Mouse (Mus musculus): ENCODE data around the gene Elmo1. TPM values are rescaled to one million over a fixed set of nuclear protein-coding genes. Genes with fewer than 3 reads are reported as not detected.

Gene Elmo1
- total RNA-seq, 2 experiments from 2014 or later, result 46.6 to 46.9 TPM

GRCm38 (mm10) chr13:20118909-20119308 lies 28.5 kb downstream of the Elmo1 start:
- no peak for DNase-seq

GRCm38 (mm10) chr13:20120723-20121122 lies 30.3 kb downstream of the Elmo1 start:
- intact Hi-C loops (cut with DNase I), result no loop called here
- DNase-seq, result no peak

More at GRCm38 (mm10) chr13:20118909-20119308, 28.5 kb downstream of the Elmo1 start:
- intact Hi-C loops (cut with DNase I), result no loop called here

GRCm38 (mm10) chr13:20121385-20122043 lies 31.1 kb downstream of the Elmo1 start:
- intact Hi-C loops (cut with DNase I), result no loop called here

GRCm38 (mm10) chr13:20123975-20124374 lies 33.6 kb downstream of the Elmo1 start:
- no peak for DNase-seq
- intact Hi-C loops (cut with DNase I), result no loop called here

More at GRCm38 (mm10) chr13:20121385-20122043, 31.1 kb downstream of the Elmo1 start:
- no peak for DNase-seq

- DNase-seq, result no peak
- intact Hi-C loops (cut with DNase I), result no loop called here
These were observed 34.6 kb downstream of the Elmo1 start for GRCm38 (mm10) chr13:20124965-20125364.

- DNase-seq, result no peak
- intact Hi-C loops (cut with DNase I), result no loop called here
These were observed 35.4 kb downstream of the Elmo1 start for GRCm38 (mm10) chr13:20125845-20126244.

- intact Hi-C loops (cut with DNase I), result no loop called here
- no peak for DNase-seq
These were observed 37.2 kb downstream of the Elmo1 start for GRCm38 (mm10) chr13:20127553-20127952.

- no peak for DNase-seq
- intact Hi-C loops (cut with DNase I), result no loop called here
These were observed 37.7 kb downstream of the Elmo1 start for GRCm38 (mm10) chr13:20128097-20128496.

- intact Hi-C loops (cut with DNase I), result no loop called here
- DNase-seq, result no peak
These were observed 40.3 kb downstream of the Elmo1 start for GRCm38 (mm10) chr13:20130731-20131130.

GRCm38 (mm10) chr13:20131322-20131997 lies 41.1 kb downstream of the Elmo1 start:
- no peak for DNase-seq
- intact Hi-C loops (cut with DNase I), result no loop called here

- no peak for DNase-seq
- intact Hi-C loops (cut with DNase I), result no loop called here
These were observed 41.6 kb downstream of the Elmo1 start for GRCm38 (mm10) chr13:20131998-20132371.

GRCm38 (mm10) chr13:20133602-20134394 lies 43.4 kb downstream of the Elmo1 start:
- intact Hi-C loops (cut with DNase I), result no loop called here
- no peak for DNase-seq

- intact Hi-C loops (cut with DNase I), result no loop called here
- DNase-seq, result no peak
These were observed 44.2 kb downstream of the Elmo1 start for GRCm38 (mm10) chr13:20134395-20135225.

GRCm38 (mm10) chr13:20136753-20137152 lies 46.4 kb downstream of the Elmo1 start:
- no peak for DNase-seq
- intact Hi-C loops (cut with DNase I), result no loop called here

GRCm38 (mm10) chr13:20138466-20138865 lies 48.1 kb downstream of the Elmo1 start:
- intact Hi-C loops (cut with DNase I), result no loop called here
- DNase-seq, result no peak

- DNase-seq, result no peak
- intact Hi-C loops (cut with DNase I), result no loop called here
These were observed 48.7 kb downstream of the Elmo1 start for GRCm38 (mm10) chr13:20139060-20139459.

- intact Hi-C loops (cut with DNase I), result no loop called here
- DNase-seq, result no peak
These were observed 49.6 kb downstream of the Elmo1 start for GRCm38 (mm10) chr13:20139825-20140665.

- intact Hi-C loops (cut with DNase I), result no loop called here
- no peak for DNase-seq
These were observed 52.2 kb downstream of the Elmo1 start for GRCm38 (mm10) chr13:20142637-20143036.

- DNase-seq, result no peak
- intact Hi-C loops (cut with DNase I), result no loop called here
These were observed 56.5 kb downstream of the Elmo1 start for GRCm38 (mm10) chr13:20146848-20147247.

GRCm38 (mm10) chr13:20147736-20148135 lies 57.3 kb downstream of the Elmo1 start:
- no peak for DNase-seq
- intact Hi-C loops (cut with DNase I), result no loop called here
